Mouse (Mus musculus) testis, adult 2 months (tissue): ENCODE results near the gene Scamp4.

Experiments
- CTCF ChIP-seq: fragments of 200-500 bp; IDR thresholded peaks from 2 replicates; pipeline ENCODE4 v1.5.1; 2012; ENCODE audit warnings: low read depth, mild to moderate bottlenecking, inconsistent platforms, low read length, moderate library complexity; ENCODE audit not compliant: control insufficient read depth, insufficient read depth, insufficient replicate concordance
- POLR2A ChIP-seq: fragments of 200-500 bp; IDR thresholded peaks from 2 replicates; pipeline ENCODE4 v1.6.1; 2012; ENCODE audit warnings: low read depth, mild to moderate bottlenecking, inconsistent platforms, low read length, moderate library complexity; ENCODE audit not compliant: control insufficient read depth

GRCm38 (mm10) chr10:80623457-80624191, 21.0 kb downstream of the Scamp4 start:
- TF ChIP-seq POLR2A (no peak), CTCF (no peak)
